20 mouse cellular contexts compared by ENCODE assay signal in genomic region chr1:3842021-3842420, GRCm38 (mm10).
A peak's percentile ranks its signal among the peaks of the same experiment; 100 is the strongest.
DNase-seq lines count a peak whose midpoint lies in the region; ATAC-seq and TF ChIP-seq lines count a peak whose summit lies in the region.
"Had no signal": no experiment of that assay in that cellular context is flagged by ENCODE, and none has a peak within 500 bp of the region (broad histone marks: within the 10 kb centered on the region; RNA-seq: fewer than 3 reads in every experiment).

No protein-coding gene starts in this region.

- TF ChIP-seq CTCF in hindbrain, postnatal 0 days (IDR thresholded peaks at IDR 0.05; ENCODE audit: low read depth): no peak

- H3K4me1 ChIP-seq in midbrain, embryonic 13.5 days (replicated peaks): no peaks in the 10 kb centered on the region; the same call in 1 of the 2 replicates
- no peaks in the 10 kb centered on the region for H3K4me1 ChIP-seq in midbrain, embryonic 10.5 days
- 0 out of 2 replicates have a peak, but pooled peaks cover 5% of the 10 kb centered on the region for H3K4me1 ChIP-seq in forebrain, embryonic 13.5 days
- no peaks in the 10 kb centered on the region for H3K4me1 ChIP-seq in hindbrain, postnatal 0 days (ENCODE audit: insufficient read depth, low read length)
- H3K4me1 ChIP-seq: embryonic facial prominence, embryonic 13.5 days; limb, embryonic 13.5 days; liver, embryonic 15.5 days had no signal

- DNase-seq in midbrain, embryonic 10.5 days (ENCODE audit: low spot score): no peak
- peak; percentile 3 for DNase-seq in hindbrain, postnatal 0 days (ENCODE audit: low spot score)
- DNase-seq in heart, postnatal 4 days: no peak
- DNase-seq in spleen, postnatal 14 days (ENCODE audit: low spot score in 2 of 2): no peak
- DNase-seq in urinary bladder, postnatal 10 days (ENCODE audit: low spot score): no peak
- DNase-seq: adrenal gland, adult 8-10 months; B cell, adult 2 months; cerebellum, adult 11-12 months; cerebellum, postnatal 36 days; gastrocnemius, postnatal 10 days; heart, adult 18-20 months; kidney, adult 8-10 months; kidney, postnatal 25 days; lung, postnatal 10 days; thymus, postnatal 4 days had no signal

- no peaks in the 10 kb centered on the region for H3K9me3 ChIP-seq in midbrain, embryonic 13.5 days
- H3K9me3 ChIP-seq in midbrain, embryonic 10.5 days (replicated peaks): no peaks in the 10 kb centered on the region
- H3K9me3 ChIP-seq in forebrain, embryonic 13.5 days (replicated peaks): no peaks in the 10 kb centered on the region
- H3K9me3 ChIP-seq in hindbrain, postnatal 0 days (ENCODE audit: low read length): no peaks in the 10 kb centered on the region
- H3K9me3 ChIP-seq: embryonic facial prominence, embryonic 13.5 days; limb, embryonic 13.5 days; liver, embryonic 15.5 days had no signal

- H3K36me3 ChIP-seq in midbrain, embryonic 13.5 days: no peaks in the 10 kb centered on the region
- no peaks in the 10 kb centered on the region for H3K36me3 ChIP-seq in midbrain, embryonic 10.5 days
- H3K36me3 ChIP-seq in forebrain, embryonic 13.5 days (ENCODE audit: poor library complexity, severe bottlenecking): no peaks in the 10 kb centered on the region
- H3K36me3 ChIP-seq in hindbrain, postnatal 0 days (ENCODE audit: insufficient read depth, low read length): no peaks in the 10 kb centered on the region
- H3K36me3 ChIP-seq: embryonic facial prominence, embryonic 13.5 days; limb, embryonic 13.5 days; liver, embryonic 15.5 days had no signal

- WGBS in midbrain, embryonic 13.5 days: 31% methylated on average over 3 of the region's 3 CpGs
- WGBS in midbrain, embryonic 10.5 days: 43% methylated on average over 3 of the region's 3 CpGs
- 10% methylated on average over 3 of the region's 3 CpGs for WGBS in forebrain, embryonic 13.5 days
- WGBS in hindbrain, postnatal 0 days: 19% methylated on average over 3 of the region's 3 CpGs

- H3K4me2 ChIP-seq in midbrain, embryonic 13.5 days (replicated peaks): no peak overlapping the region
- no peak overlapping the region for H3K4me2 ChIP-seq in forebrain, embryonic 13.5 days
- H3K4me2 ChIP-seq in hindbrain, postnatal 0 days (ENCODE audit: low read depth, low read length): no peak overlapping the region
- H3K4me2 ChIP-seq: embryonic facial prominence, embryonic 13.5 days; limb, embryonic 13.5 days; liver, embryonic 15.5 days had no signal

- H3K27me3 ChIP-seq in midbrain, embryonic 13.5 days: no peaks in the 10 kb centered on the region
- H3K27me3 ChIP-seq in midbrain, embryonic 10.5 days (ENCODE audit: low read depth, poor library complexity, severe bottlenecking): no peaks in the 10 kb centered on the region
- H3K27me3 ChIP-seq in forebrain, embryonic 13.5 days: no peaks in the 10 kb centered on the region
- no peaks in the 10 kb centered on the region for H3K27me3 ChIP-seq in hindbrain, postnatal 0 days (ENCODE audit: insufficient read depth, low read length)
- H3K27me3 ChIP-seq: embryonic facial prominence, embryonic 13.5 days; limb, embryonic 13.5 days; liver, embryonic 15.5 days had no signal

- ATAC-seq in midbrain, embryonic 13.5 days: peak; percentile 27; the same call in 1 of the 2 replicates
- peak; percentile 75 for ATAC-seq in forebrain, embryonic 13.5 days
- ATAC-seq in hindbrain, postnatal 0 days: no peak

- no peak overlapping the region for H3K9ac ChIP-seq in midbrain, embryonic 13.5 days (replicated peaks)
- no peak overlapping the region for H3K9ac ChIP-seq in forebrain, embryonic 13.5 days
- H3K9ac ChIP-seq in hindbrain, postnatal 0 days (replicated peaks; ENCODE audit: low read length): no peak overlapping the region
- H3K9ac ChIP-seq: embryonic facial prominence, embryonic 13.5 days; limb, embryonic 13.5 days; liver, embryonic 15.5 days had no signal

- no peak overlapping the region for H3K4me3 ChIP-seq in midbrain, embryonic 13.5 days (replicated peaks)
- H3K4me3 ChIP-seq in midbrain, embryonic 10.5 days: no peak overlapping the region
- no peak overlapping the region for H3K4me3 ChIP-seq in forebrain, embryonic 13.5 days
- H3K4me3 ChIP-seq in hindbrain, postnatal 0 days (ENCODE audit: low read length): no peak overlapping the region
- H3K4me3 ChIP-seq: embryonic facial prominence, embryonic 13.5 days; limb, embryonic 13.5 days; liver, embryonic 15.5 days had no signal

- no peak overlapping the region for H3K27ac ChIP-seq in midbrain, embryonic 13.5 days
- no peak overlapping the region for H3K27ac ChIP-seq in midbrain, embryonic 10.5 days (replicated peaks)
- H3K27ac ChIP-seq in forebrain, embryonic 13.5 days: no peak overlapping the region
- no peak overlapping the region for H3K27ac ChIP-seq in hindbrain, postnatal 0 days
- H3K27ac ChIP-seq: embryonic facial prominence, embryonic 13.5 days; limb, embryonic 13.5 days; liver, embryonic 15.5 days had no signal
